Mouse (Mus musculus): ENCODE results near the gene Dock2.
"Not testable (repeated sequence)": the region's sequence is repeated elsewhere in the genome, so short reads cannot be mapped to it uniquely, and the experiment has no call there.

The Dock2 gene

GRCm38 (mm10) chr11:34783587-34784043 is at the start of gene Dock2:
Gene Dock2, minus strand, starts transcription at chr11:34783892.
- DNase-seq (ENCODE audit: low spot score in 2 of 2): peak; percentile 22 to 27

DNA sequence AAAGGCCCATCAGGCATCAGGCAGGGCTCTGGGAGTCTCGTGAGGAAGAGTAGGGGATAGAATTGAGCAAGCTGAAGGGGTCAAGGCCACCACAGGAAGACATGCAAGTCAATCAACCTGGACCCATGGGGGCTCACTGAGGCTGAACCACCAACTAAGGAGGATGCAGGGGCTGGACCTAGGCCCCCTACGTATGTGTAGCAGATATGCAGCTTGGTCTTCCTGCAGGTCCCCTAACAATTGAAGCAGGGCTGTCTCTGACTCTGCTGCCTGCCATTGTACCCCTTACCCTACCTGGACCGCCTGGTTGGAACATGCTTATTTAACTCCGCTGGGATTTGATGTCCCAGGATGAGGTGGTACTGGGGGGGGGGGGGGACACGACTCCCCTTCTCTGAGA is 49.0 kb upstream of the Dock2 start:
- no peak for DNase-seq (ENCODE audit: low spot score in 2 of 2)

DNA sequence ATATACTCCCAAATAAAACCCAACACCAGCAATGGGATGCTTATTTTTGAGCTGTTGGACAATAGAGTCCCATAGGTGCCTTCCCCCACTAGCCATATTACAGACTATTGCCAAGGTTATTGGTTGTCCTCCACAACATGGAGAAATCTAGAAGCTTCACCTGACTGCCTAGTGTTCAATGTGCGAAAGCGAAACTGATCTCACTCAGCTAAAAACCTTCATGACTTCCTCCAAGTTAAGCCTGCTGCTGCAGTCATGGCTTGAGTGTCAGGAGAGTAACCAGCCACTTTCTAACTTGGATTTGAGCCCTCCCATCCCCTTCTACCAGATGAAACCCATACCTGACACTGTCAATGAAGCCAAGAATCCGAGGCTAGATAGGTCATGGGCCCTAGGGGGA is 44.1 kb upstream of the Dock2 start:
- no peak for DNase-seq (ENCODE audit: low spot score in 2 of 2)

DNA sequence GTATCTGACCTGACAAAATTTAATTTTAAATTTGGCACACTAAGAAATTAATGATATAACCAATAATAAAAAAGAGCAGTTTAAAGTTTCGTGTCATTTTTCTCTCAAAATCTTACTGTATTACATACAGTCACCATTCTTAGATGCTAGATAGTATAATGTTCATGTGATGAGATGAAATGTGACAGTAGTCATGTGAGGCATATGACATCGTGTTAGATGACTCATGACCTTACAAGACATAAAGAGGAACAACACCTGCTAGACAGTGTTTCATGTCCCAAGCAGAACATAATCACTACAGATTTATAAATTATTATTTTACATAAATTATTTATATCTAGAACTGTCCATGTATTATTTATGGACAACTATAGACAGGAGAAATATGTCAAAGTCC is 43.2 kb upstream of the Dock2 start:
- no peak for DNase-seq (ENCODE audit: low spot score in 2 of 2)

- no peak for DNase-seq (ENCODE audit: low spot score in 2 of 2)
These were observed 41.1 kb upstream of the Dock2 start for GRCm38 (mm10) chr11:34824791-34825190.

DNA sequence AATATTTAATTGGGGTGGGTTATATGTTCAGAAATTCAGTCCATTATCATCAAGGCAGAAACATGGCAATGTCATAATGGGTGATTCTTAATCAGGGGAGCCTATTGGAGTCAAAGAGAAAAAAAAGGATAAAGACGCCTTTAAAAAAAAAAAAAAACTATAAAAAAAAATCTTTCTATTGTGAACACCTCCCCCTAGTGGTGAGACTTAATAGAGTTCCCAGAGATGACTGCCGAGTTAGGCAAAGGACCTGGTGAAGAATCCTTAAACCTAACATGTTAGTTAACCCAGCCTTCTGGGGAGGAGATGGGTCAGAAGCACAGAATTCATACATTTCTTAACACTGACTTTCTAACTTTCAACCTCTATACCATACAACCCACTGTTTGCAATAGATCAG is 31.1 kb upstream of the Dock2 start:
- no peak for DNase-seq (ENCODE audit: low spot score in 2 of 2)

DNA sequence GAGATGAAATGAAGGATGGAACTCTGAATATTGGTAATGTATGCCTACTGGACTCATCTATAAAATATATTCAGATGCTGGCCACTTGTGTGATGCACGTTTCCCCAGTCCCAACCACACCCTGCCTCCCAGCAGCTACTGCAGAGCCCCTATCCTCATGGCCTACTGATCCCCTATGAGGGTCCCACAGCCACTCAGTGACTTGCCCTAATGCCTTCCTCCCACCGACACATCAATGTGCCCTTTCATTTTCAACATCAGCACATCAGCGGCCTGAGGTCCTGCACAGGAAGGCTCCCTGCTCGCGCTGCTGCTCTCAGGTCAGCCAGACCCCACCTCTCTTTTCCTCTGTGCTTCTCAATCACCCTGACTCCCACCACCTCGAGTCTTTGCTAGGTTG is 30.6 kb upstream of the Dock2 start:
- DNase-seq (ENCODE audit: low spot score in 2 of 2): no peak

- DNase-seq (ENCODE audit: low spot score in 2 of 2): not testable (repeated sequence)
These were observed 21.3 kb upstream of the Dock2 start for GRCm38 (mm10) chr11:34805026-34805425.

- DNase-seq (ENCODE audit: low spot score in 2 of 2): not testable (repeated sequence)
These were observed 14.4 kb upstream of the Dock2 start for GRCm38 (mm10) chr11:34798066-34798465.

DNA sequence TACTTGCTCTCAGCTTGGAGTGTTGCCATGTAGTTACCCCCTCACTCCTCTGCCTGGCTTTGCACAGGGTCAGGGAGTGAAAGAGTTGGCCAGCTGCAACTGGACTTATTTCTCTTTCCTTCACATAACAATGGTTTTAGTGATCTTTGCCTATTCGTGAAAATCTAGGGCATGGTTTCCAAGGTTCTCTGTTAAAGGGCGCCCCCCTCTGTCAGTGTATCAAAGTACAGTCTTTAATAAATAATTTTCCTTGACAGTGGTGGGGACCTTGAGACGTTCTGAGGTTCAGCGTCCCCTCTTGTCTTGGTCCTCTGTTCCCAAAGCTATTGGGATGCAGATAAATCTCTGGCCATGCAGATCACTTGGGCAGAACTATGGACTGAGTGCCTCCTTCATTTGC is 12.4 kb upstream of the Dock2 start:
- DNase-seq (ENCODE audit: low spot score in 2 of 2): no peak

- no peak for DNase-seq (ENCODE audit: low spot score in 2 of 2)
These were observed 8.2 kb upstream of the Dock2 start for GRCm38 (mm10) chr11:34791872-34792271.

GRCm38 (mm10) chr11:34784864-34785263 is 1.2 kb upstream of the Dock2 start:
- peak; percentile 24 to 26 for DNase-seq (ENCODE audit: low spot score in 2 of 2)

GRCm38 (mm10) chr11:34782516-34783430 is 919 bp downstream of the Dock2 start:
- DNase-seq (ENCODE audit: low spot score in 2 of 2): peak; percentile 30 to 33

- no peak for DNase-seq (ENCODE audit: low spot score in 2 of 2)
These were observed 2.9 kb downstream of the Dock2 start for GRCm38 (mm10) chr11:34780786-34781185.

GRCm38 (mm10) chr11:34779966-34780365 is 3.7 kb downstream of the Dock2 start:
- DNase-seq (ENCODE audit: low spot score in 2 of 2): no peak

- peak in 1 of 2 experiments; percentile 25 for DNase-seq (ENCODE audit: low spot score in 2 of 2)
These were observed 5.3 kb downstream of the Dock2 start for GRCm38 (mm10) chr11:34778351-34778750.

- DNase-seq (ENCODE audit: low spot score in 2 of 2): no peak
These were observed 6.2 kb downstream of the Dock2 start for GRCm38 (mm10) chr11:34777529-34777928.

DNA sequence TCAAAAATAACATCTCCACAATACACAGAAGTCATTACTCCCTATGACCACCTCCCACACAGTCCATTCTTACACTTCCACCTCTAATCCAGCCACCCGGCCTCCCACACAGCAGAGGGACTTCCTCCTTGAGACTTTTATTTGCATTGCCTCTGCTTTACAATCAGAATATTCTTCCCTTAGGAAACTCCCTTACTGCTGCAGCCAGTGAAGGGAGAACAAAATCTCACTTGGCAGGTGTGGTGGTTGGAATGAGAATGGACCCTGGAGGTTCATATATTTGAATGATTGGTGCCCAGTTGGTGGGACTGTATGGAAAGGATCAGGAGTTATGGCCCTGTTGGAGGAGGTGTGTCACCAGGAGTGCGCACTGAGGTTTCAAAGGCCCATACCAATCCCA is 7.6 kb downstream of the Dock2 start:
- no peak for DNase-seq (ENCODE audit: low spot score in 2 of 2)

- DNase-seq (ENCODE audit: low spot score in 2 of 2): no peak
These were observed 9.1 kb downstream of the Dock2 start for GRCm38 (mm10) chr11:34774636-34775035.

DNA sequence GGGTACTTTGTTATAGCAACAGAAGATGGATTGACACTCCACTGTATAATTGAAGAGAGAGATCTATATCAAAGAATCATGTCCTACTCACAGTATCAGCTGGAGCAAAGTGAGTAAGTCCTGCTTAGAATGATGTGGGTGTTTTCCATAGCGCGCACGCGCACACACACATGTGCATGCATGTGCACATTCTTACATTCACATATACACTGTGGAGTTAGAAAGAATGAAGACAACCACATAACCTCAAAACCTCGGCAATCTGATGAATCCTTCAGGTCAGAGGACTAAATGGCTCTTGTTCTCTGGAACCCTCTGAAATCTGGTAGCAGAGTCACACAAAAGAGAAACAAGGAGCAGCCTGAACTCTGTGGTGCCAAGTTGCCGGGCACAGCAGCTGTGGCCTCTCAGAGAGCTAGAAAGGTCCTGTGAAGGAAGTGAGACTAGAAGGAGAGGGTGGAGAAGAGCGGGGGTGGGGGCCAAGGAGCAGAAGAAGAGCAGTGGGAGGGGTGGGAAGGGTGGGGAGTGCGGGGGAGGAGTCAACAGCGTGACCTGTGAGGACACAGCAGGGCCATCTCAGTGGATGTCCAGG is 10.3 kb downstream of the Dock2 start:
- peak; percentile 28 to 33 for DNase-seq (ENCODE audit: low spot score in 2 of 2)

GRCm38 (mm10) chr11:34771221-34771986 is 12.3 kb downstream of the Dock2 start:
- DNase-seq (ENCODE audit: low spot score in 2 of 2): peak; percentile 60 to 61

DNA sequence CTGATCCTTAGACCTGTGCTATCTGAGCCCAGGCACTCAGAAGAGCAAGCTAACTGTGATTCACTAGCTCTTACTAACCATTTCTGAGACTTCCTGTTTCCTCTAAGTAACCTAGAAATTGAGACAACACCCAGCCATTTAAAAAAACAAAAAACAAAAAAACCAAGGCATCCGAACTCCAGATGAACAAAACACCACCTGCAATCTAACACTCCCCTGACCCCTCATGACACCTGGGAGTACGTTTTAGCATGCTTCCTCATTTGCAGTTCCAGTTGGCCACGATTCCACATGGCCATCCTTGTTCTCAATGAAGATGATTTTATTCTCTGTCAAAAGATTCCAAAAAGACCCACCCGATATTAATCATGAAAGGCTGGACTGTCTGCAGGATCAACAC is 13.0 kb downstream of the Dock2 start:
- no peak for DNase-seq (ENCODE audit: low spot score in 2 of 2)

Data from right cerebral cortex, postnatal 10 days (tissue).